Mouse (Mus musculus) liver, postnatal 0 days (tissue): ENCODE measurements around the gene Ptpro. TPM values are rescaled to one million over a fixed set of nuclear protein-coding genes. Genes with fewer than 3 reads are reported as not detected.
A peak's percentile ranks its signal among the peaks of the same experiment; 100 is the strongest.

Experiments
- ATAC-seq: fragments of 200-750 bp; cut with Nextera tagmentation; 2 replicates; pipeline ENCODE4 v1.8.0; 2017; ENCODE audit warnings: mild to moderate bottlenecking, moderate library complexity
- DNase-seq: peaks from one replicate; pipeline ENCODE4 v3.0.0-alpha.2; 2016
- H3K27ac ChIP-seq: fragments of 300-500 bp; sonication (generic); 2 replicates; pipeline ENCODE4 v1.5.1; 2014; ENCODE audit warnings: antibody characterized with exemption, moderate library complexity, mild to moderate bottlenecking, low read depth
- H3K27me3 ChIP-seq: fragments of 300-500 bp; sonication (generic); 2 replicates; pipeline ENCODE4 v1.6.1; 2014; ENCODE audit warnings: low read length, control low read depth, mixed read lengths; ENCODE audit not compliant: insufficient read depth
- H3K36me3 ChIP-seq: fragments of 300-500 bp; sonication (generic); replicated peaks from 2 replicates; pipeline ENCODE4 v1.6.1; 2014; ENCODE audit warnings: mild to moderate bottlenecking, control low read depth, low read length, moderate library complexity, mixed read lengths; ENCODE audit not compliant: insufficient read depth
- H3K4me1 ChIP-seq: fragments of 300-500 bp; sonication (generic); 2 replicates; pipeline ENCODE4 v1.6.1; 2014; ENCODE audit warnings: antibody characterized with exemption, mild to moderate bottlenecking, control low read depth; ENCODE audit not compliant: insufficient read depth
- H3K4me2 ChIP-seq: fragments of 300-500 bp; sonication (generic); 2 replicates; pipeline ENCODE4 v1.6.1; 2014; ENCODE audit warnings: low read depth, mild to moderate bottlenecking, low read length, moderate library complexity, mixed read lengths
- H3K4me3 ChIP-seq: fragments of 300-500 bp; sonication (generic); 2 replicates; pipeline ENCODE4 v1.5.1; 2014; ENCODE audit warnings: low read depth, low read length
- H3K9ac ChIP-seq: fragments of 300-500 bp; sonication (generic); replicated peaks from 2 replicates; pipeline ENCODE4 v1.6.1; 2014; ENCODE audit warnings: mild to moderate bottlenecking, moderate library complexity
- H3K9me3 ChIP-seq: fragments of 300-500 bp; sonication (generic); 2 replicates; pipeline ENCODE4 v1.6.1; 2016; ENCODE audit warnings: mild to moderate bottlenecking, control low read depth, low read length, mixed read lengths
- CTCF ChIP-seq: sonication (generic); IDR thresholded peaks from 2 replicates; pipeline ENCODE4 v1.5.1; 2016; ENCODE audit warnings: antibody characterized with exemption, low read depth
- EP300 ChIP-seq: IDR thresholded peaks from 2 replicates; pipeline ENCODE4 v1.6.1; 2016; ENCODE audit warnings: antibody characterized with exemption, low read depth, mild to moderate bottlenecking
- WGBS: fragments of 180-500 bp; shearing (Covaris S2); extraction: QIAGEN DNeasy Blood & Tissue Kit; methylation state at CpG from one replicate; pipeline ENCODE4 v1.1.7; 2014; ENCODE audit not compliant: insufficient replicate concordance; 5-methylcytosine and 5-hydroxymethylcytosine counted together
- polyA plus RNA-seq: library from polyadenylated mRNA; unstranded; fragments of >200 nt; fragmentation: Nextera tagmentation; extraction: Ambion mirVana; gene quantifications from 2 replicates; pipeline ENCODE4 v1.2.1, GENCODE M21; 2015

The Ptpro gene
- polyA plus RNA-seq, 1 experiment from 2014 or later, result 0.86 TPM

DNA sequence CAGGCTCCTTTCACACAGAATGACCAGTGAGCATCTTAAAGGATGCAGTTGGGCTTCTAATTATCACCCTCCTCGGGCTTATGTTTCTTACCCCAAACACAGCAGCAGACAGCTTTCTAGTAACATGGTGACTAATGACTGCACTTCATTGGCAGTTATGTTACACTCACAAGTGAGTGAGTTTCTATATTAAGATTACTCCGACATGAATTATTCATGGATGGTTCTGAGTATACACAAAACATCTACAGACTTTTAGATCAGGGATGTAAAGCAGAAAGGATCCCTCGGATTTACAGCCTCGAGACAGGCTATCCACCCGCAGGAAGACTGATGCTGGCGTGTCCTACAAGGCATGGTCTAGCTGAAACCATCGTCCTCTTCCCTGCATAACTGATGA lies 230.8 kb downstream of the Ptpro start:
- Histone ChIP-seq H3K27ac (no peak overlapping the region), H3K9ac (no peak overlapping the region), H3K36me3 (no peaks in the 10 kb centered on the region), H3K27me3 (no peaks in the 10 kb centered on the region), H3K9me3 (no peaks in the 10 kb centered on the region), H3K4me2 (no peak overlapping the region), H3K4me3 (no peak overlapping the region), H3K4me1 (no peaks in the 10 kb centered on the region)
- DNase-seq (no peak), ATAC-seq (no peak)
- 86% methylated on average over 7 of the region's 7 CpGs for WGBS
- TF ChIP-seq EP300 (no peak), CTCF (no peak)

DNA sequence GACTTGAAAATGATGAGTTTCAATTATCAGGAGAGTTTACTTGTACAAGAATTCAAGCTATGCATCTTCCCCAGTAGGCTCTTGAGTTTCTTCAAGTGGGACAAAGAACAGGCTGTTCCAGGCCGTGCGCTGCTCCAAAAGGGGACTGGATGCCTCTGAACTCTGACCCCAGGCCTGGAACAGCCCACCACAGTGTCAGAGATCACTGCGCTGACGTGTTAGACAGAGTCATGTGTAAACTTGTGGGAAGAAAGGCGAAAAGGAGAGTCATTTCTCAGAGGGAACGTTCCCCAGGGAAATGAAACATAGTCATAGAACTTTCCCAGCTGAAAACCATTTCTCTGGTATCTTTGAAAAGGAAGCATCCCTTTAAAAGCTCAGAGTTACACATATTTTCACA lies 235.3 kb downstream of the Ptpro start:
- DNase-seq, result no peak
- 63% methylated on average over 6 of the region's 6 CpGs for WGBS
- Histone ChIP-seq H3K4me2 (no peak overlapping the region), H3K4me1 (no peaks in the 10 kb centered on the region), H3K9me3 (no peaks in the 10 kb centered on the region), H3K27me3 (no peaks in the 10 kb centered on the region), H3K9ac (no peak overlapping the region), H3K36me3 (no peaks in the 10 kb centered on the region), H3K27ac (no peak overlapping the region), H3K4me3 (no peak overlapping the region)
- no peak for TF ChIP-seq CTCF
- peak; percentile 23; the same call in 1 of the 2 replicates for TF ChIP-seq EP300
- ATAC-seq, result no peak

GRCm38 (mm10) chr6:137490115-137490514 lies 238.0 kb downstream of the Ptpro start:
- Histone ChIP-seq H3K27me3 (no peaks in the 10 kb centered on the region), H3K4me1 (no peaks in the 10 kb centered on the region), H3K9me3 (no peaks in the 10 kb centered on the region), H3K36me3 (no peaks in the 10 kb centered on the region), H3K9ac (no peak overlapping the region), H3K27ac (no peak overlapping the region), H3K4me2 (no peak overlapping the region), H3K4me3 (no peak overlapping the region)
- ATAC-seq (no peak), DNase-seq (no peak)
- 82% methylated on average over 14 of the region's 14 CpGs for WGBS
- TF ChIP-seq CTCF, result no peak
- no peak for TF ChIP-seq EP300

DNA sequence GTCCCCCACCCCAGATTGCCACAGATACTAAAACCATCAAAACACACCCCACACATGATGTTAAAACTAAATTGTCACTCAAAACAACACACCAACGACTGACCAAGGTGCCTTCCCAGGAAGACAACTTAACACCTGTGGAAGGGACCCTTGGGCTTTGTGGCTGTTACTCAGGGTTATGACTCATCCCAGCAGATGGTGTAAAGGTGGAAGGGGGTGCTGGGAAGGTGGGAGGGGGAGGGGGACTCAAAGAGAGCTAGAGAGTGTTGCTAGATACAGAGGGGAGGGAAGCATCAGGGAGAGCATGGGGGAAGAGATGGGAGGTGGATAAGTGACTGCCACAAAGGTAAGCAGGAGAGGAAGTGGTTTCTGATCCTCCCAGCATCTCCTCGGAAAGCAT lies 239.5 kb downstream of the Ptpro start:
- Histone ChIP-seq H3K27me3 (no peaks in the 10 kb centered on the region), H3K9me3 (no peaks in the 10 kb centered on the region), H3K27ac (no peak overlapping the region), H3K4me2 (no peak overlapping the region), H3K4me1 (no peaks in the 10 kb centered on the region), H3K36me3 (no peaks in the 10 kb centered on the region), H3K4me3 (no peak overlapping the region), H3K9ac (no peak overlapping the region)
- DNase-seq (no peak), ATAC-seq (no peak)
- 36% methylated on average over 2 of the region's 2 CpGs for WGBS
- TF ChIP-seq CTCF (no peak), EP300 (no peak)

DNA sequence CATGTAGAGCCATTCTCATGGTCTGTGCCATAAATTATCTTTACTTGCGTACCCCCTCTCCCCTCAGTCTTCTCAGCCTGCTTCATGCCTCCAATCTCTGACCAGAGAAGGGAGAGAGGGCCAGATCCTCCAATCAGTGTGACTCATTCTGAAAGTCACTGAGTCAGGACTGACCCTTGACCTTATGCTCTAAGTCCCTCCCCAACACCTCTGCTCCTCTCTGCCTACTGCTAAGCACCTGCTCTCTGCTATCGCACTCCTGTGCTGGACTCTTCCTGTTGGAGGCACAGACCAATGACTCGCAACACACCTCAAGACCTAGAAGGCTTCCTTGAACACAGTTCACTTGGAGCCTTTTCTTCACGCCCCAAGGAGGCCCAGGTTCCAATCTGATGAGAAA lies 240.5 kb downstream of the Ptpro start:
- H3K4me3 ChIP-seq, result no peak overlapping the region
- no peak for ATAC-seq
- TF ChIP-seq CTCF, result no peak
- no peak for TF ChIP-seq EP300

GRCm38 (mm10) chr6:137493211-137494135 lies 241.4 kb downstream of the Ptpro start:
- Histone ChIP-seq H3K9me3 (no peaks in the 10 kb centered on the region), H3K4me1 (peaks cover 2% of the 10 kb centered on the region; the same call in 1 of the 2 replicates), H3K27ac (no peak overlapping the region), H3K9ac (no peak overlapping the region), H3K4me2 (no peak overlapping the region), H3K4me3 (no peak overlapping the region), H3K27me3 (no peaks in the 10 kb centered on the region), H3K36me3 (no peaks in the 10 kb centered on the region)
- DNase-seq, result no peak
- no peak for ATAC-seq
- TF ChIP-seq EP300, result no peak
- TF ChIP-seq CTCF, result no peak
- 81% methylated on average over 17 of the region's 17 CpGs for WGBS

More for the DNA sequence above, 240.5 kb downstream of the Ptpro start:
- no peak for DNase-seq
- H3K27ac ChIP-seq, result no peak overlapping the region
- no peaks in the 10 kb centered on the region for H3K9me3 ChIP-seq
- H3K9ac ChIP-seq, result no peak overlapping the region
- WGBS, result 76% methylated on average over 4 of the region's 4 CpGs
- H3K4me2 ChIP-seq, result no peak overlapping the region
- no peaks in the 10 kb centered on the region for H3K36me3 ChIP-seq
- H3K4me1 ChIP-seq, result peaks cover 2% of the 10 kb centered on the region; the same call in 1 of the 2 replicates
- H3K27me3 ChIP-seq, result no peaks in the 10 kb centered on the region
